Mouse (Mus musculus) megakaryocyte progenitor cell, adult 5-6 weeks (primary cell): ENCODE data around the gene Bud23. TPM values are rescaled to one million over a fixed set of nuclear protein-coding genes. Genes with fewer than 3 reads are reported as not detected.
A peak's percentile ranks its signal among the peaks of the same experiment; 100 is the strongest.

Experiments used
- ATAC-seq: replicated peaks from 2 replicates; pipeline ENCODE4 v1.8.0; 2016; ENCODE audit warnings: mild to moderate bottlenecking, moderate TSS enrichment, inconsistent platforms; ENCODE audit not compliant: poor library complexity
- total RNA-seq, 2 experiments: library from RNA; stranded (forward) in 1 of 2; stranded (reverse) in 1 of 2; fragments of 157-497, 149-512 nt in 1 of 2; fragments of 200-1000 nt in 1 of 2; gene quantifications; 2 replicates each; pipeline versions ENCODE4 v1.2.3 to v1.2.4; 2015 to 2017

The Bud23 gene
- total RNA-seq, 2 experiments from 2014 or later: 55.7 to 60.7 TPM

- peak; percentile 23; the same call in 1 of the 2 replicates for ATAC-seq
Measured at GRCm38 (mm10) chr5:135024665-135025224, 40.0 kb downstream of the Bud23 start.

- ATAC-seq: peak; percentile 83
Measured at GRCm38 (mm10) chr5:135023344-135024173, 41.2 kb downstream of the Bud23 start, which contains the start of gene Stx1a. TSS of gene Stx1a (plus strand) at chr5:135023482.

GRCm38 (mm10) chr5:135021814-135022213, 42.9 kb downstream of the Bud23 start:
- no peak for ATAC-seq

- no peak for ATAC-seq
Measured at GRCm38 (mm10) chr5:135016224-135016759, 48.5 kb downstream of the Bud23 start.

- ATAC-seq: peak; percentile 85
Measured at GRCm38 (mm10) chr5:135015497-135015896, 49.3 kb downstream of the Bud23 start.

GRCm38 (mm10) chr5:135012671-135013441, 51.9 kb downstream of the Bud23 start:
- ATAC-seq: 0 out of 2 replicates have a peak, but pooled peaks have one; percentile 10

- no peak for ATAC-seq
Measured at GRCm38 (mm10) chr5:135011809-135012613, 52.7 kb downstream of the Bud23 start.

GRCm38 (mm10) chr5:135010841-135011743, 53.7 kb downstream of the Bud23 start:
- ATAC-seq: no peak

- ATAC-seq: no peak
Measured at GRCm38 (mm10) chr5:135010320-135010709, 54.4 kb downstream of the Bud23 start.

GRCm38 (mm10) chr5:135009590-135010319, 55.0 kb downstream of the Bud23 start:
- peak; percentile 42 for ATAC-seq

GRCm38 (mm10) chr5:135008671-135009589, 55.8 kb downstream of the Bud23 start, which contains the start of gene Abhd11:
TSS of gene Abhd11 (plus strand) at chr5:135009152.
- peak; percentile 68 for ATAC-seq

- ATAC-seq: no peak
Measured at GRCm38 (mm10) chr5:135007802-135008571, 56.8 kb downstream of the Bud23 start.

Other genes with a start within 250 kb of the Bud23 start
- gene Tmem270, start 158.2 kb downstream of the Bud23 start, total RNA-seq (2015): not detected in 2 replicates
- not detected in 2 replicates for gene Tmem270, start 158.2 kb downstream of the Bud23 start, total RNA-seq (2017)
- 17.0 and 19.0 TPM in 2 replicates for gene Cldn13, start 149.4 kb downstream of the Bud23 start, total RNA-seq (2015)
- gene Cldn13, start 149.4 kb downstream of the Bud23 start, total RNA-seq (2017): 5.3 and 10.9 TPM in 2 replicates
- 1.9 and 3.9 TPM in 2 replicates for gene Mettl27, start 132.6 kb downstream of the Bud23 start, total RNA-seq (2015)
- gene Mettl27, start 132.6 kb downstream of the Bud23 start, total RNA-seq (2017): 0.92 and 3.4 TPM in 2 replicates
- not detected in 2 replicates for gene Cldn4, start 118.0 kb downstream of the Bud23 start, total RNA-seq (2015)
- not detected in 2 replicates for gene Cldn4, start 118.0 kb downstream of the Bud23 start, total RNA-seq (2017)
- not detected in 2 replicates for gene Cldn3, start 78.7 kb downstream of the Bud23 start, total RNA-seq (2015)
- not detected in 2 replicates for gene Cldn3, start 78.7 kb downstream of the Bud23 start, total RNA-seq (2017)
- 133 and 142 TPM in 2 replicates for gene Abhd11, start 55.8 kb downstream of the Bud23 start, total RNA-seq (2015)
- 59.3 and 65.3 TPM in 2 replicates for gene Abhd11, start 55.8 kb downstream of the Bud23 start, total RNA-seq (2017)
- gene Stx1a, start 41.5 kb downstream of the Bud23 start, total RNA-seq (2015): 0.39 and 1.2 TPM in 2 replicates
- gene Stx1a, start 41.5 kb downstream of the Bud23 start, total RNA-seq (2017): 0.04 and 0.44 TPM in 2 replicates
- gene Dnajc30, start 757 bp downstream of the Bud23 start, total RNA-seq (2015): 18.0 and 18.6 TPM in 2 replicates
- 7.4 and 8.9 TPM in 2 replicates for gene Dnajc30, start 757 bp downstream of the Bud23 start, total RNA-seq (2017)
- gene Vps37d, start 13.3 kb upstream of the Bud23 start, total RNA-seq (2015): not detected in 2 replicates
- not detected in 2 replicates for gene Vps37d, start 13.3 kb upstream of the Bud23 start, total RNA-seq (2017)
- 0.07 and 0.27 TPM in 2 replicates for gene Mlxipl, start 24.9 kb upstream of the Bud23 start, total RNA-seq (2015)
- gene Mlxipl, start 24.9 kb upstream of the Bud23 start, total RNA-seq (2017): not detected in 2 replicates
- 10.9 and 11.0 TPM in 2 replicates for gene Tbl2, start 84.7 kb upstream of the Bud23 start, total RNA-seq (2015)
- gene Tbl2, start 84.7 kb upstream of the Bud23 start, total RNA-seq (2017): 14.9 and 18.7 TPM in 2 replicates
- gene Bcl7b, start 103.3 kb upstream of the Bud23 start, total RNA-seq (2015): 18.1 and 18.7 TPM in 2 replicates
- gene Bcl7b, start 103.3 kb upstream of the Bud23 start, total RNA-seq (2017): 24.8 and 25.2 TPM in 2 replicates
- 72.1 and 90.2 TPM in 2 replicates for gene Baz1b, start 122.3 kb upstream of the Bud23 start, total RNA-seq (2015)
- gene Baz1b, start 122.3 kb upstream of the Bud23 start, total RNA-seq (2017): 128 and 160 TPM in 2 replicates
- gene Fzd9, start 186.3 kb upstream of the Bud23 start, total RNA-seq (2015): 0.42 and 0.59 TPM in 2 replicates
- gene Fzd9, start 186.3 kb upstream of the Bud23 start, total RNA-seq (2017): 0.12 and 0.14 TPM in 2 replicates